Mouse (Mus musculus) embryo, embryonic 11 days (tissue): ENCODE results near the gene Dnaic2.
A peak's percentile ranks its signal among the peaks of the same experiment; 100 is the strongest.

Experiments used
- DNase-seq: peaks from one replicate; pipeline ENCODE4 v3.0.0-alpha.2; 2015

The Dnaic2 gene

DNA sequence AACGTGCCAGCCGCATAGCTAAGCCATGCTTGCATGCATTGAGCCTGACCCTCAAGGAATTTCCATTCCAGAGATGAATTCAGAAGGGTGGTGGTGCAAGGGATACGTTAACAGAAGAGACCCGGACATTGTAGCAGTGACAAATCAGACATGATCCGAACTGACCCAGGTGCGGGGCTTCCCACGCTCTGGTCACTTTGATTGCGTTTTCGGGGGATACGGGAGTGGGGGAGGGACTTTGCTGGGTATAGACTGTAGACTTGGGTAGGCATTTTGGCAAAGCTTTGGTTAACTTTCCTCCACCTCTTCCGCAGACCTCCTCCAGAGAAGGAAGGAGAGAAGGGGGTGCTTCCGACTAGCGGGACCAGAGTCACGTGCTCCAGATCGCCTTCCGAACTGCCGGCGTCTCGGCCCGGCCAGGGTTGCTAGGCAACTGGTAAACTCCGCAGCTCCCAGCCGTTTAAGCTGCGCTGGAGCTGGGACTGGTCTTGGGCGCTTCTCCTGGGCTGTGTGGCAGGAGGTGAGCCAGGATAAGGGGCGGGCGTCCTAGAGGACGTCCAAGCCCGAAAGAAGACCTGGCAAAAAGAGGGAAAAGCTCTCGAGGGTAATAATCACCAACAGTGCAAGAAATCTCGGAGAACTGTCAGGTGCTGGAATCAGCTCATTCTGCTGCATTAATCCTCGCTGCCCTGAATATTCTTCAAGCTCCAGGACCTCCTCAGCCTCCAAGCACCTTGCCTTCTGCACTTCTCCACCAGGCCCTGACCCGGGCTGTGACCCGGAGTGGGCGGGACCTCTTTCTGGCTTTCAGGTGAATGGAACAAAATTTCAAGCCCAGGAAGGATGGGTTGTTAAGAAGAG lies at the start of gene Dnaic2:
Gene Dnaic2 (plus strand): TSS at position 444 of the 861 bp plus-strand sequence.
- peak; percentile 90 for DNase-seq

DNA sequence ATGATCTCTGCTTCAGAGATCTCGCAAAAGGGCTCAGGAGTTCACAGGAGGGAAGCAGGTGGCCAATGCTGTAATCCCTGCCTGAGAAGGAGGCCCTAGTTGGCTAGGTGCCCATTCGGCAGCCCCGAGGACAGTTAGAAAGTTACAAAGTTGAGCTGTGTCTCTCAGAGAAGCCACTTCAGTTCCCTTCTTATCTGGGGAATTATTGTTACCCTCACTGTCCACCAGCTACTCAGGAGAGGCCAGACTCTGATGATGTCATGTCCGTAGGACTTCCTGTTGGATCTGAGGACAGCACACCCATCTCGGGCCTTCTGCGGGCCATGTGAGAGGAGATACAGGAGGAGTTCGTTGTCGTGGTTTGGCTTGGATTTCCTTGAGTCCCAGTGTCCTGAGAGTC lies 47.6 kb upstream of the Dnaic2 start:
- DNase-seq, result no peak

GRCm38 (mm10) chr11:114680291-114680690 lies 46.9 kb upstream of the Dnaic2 start:
- DNase-seq, result no peak

GRCm38 (mm10) chr11:114681054-114681453 lies 46.2 kb upstream of the Dnaic2 start:
- DNase-seq, result no peak

DNA sequence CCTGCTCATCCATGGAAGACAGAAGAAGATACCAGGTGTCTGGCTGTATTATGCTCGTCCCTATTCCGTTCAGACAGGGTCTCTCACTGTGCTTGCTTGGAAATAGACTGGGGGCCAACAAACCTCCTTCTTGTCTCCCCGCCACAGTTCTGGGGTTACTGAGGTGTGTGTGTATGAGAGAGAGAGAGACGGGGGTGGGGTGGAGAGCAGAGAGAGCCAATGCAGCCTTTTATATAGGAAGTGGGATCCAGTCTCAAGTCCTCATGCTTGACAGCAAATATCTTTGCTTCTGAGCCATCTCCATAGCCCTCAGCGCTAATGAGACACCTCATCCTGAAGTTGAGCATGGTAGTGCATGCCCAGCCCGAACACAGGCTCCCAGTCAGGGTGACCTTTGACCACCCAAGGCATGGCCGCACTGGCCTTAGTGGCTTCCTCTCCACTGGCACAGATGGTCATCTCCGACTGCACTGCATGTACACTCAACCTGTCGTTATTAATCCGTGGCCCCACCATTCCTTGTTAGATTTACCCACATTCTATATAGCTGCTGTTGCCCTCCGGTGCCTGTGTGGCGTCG lies 44.8 kb upstream of the Dnaic2 start:
- no peak for DNase-seq

DNA sequence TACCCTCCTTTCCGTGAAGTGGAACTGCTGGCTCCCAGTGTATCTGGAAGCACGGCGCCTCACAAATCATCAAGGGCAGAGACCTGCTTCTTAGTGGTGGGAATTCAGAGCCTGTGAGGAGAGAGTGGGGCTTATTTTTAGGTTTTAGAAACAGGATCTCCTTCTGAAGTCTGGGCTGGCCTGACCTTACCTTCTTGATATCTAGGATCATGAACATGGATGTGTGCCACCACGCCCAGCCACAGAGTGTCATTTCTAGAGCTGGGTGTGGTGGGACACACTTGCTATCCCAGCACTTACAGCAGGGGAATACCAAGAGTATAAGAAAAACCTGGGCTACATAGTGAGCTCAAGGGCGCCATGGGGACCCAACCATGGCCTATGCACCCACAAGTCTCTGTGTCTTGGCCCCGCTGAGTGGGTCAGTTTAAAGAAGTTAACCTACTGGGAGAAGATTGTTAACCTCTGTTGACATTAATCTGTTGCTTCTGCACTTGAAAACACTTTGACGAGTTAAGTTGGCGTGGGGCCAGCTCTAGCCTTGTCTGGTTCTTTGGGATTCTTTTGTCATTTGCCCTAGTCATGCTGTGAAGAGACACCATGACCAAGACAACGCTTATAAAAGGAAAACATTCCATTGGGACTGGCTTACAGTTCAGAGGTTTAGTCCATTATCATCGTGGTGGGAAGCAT lies 44.0 kb upstream of the Dnaic2 start:
- no peak for DNase-seq

DNA sequence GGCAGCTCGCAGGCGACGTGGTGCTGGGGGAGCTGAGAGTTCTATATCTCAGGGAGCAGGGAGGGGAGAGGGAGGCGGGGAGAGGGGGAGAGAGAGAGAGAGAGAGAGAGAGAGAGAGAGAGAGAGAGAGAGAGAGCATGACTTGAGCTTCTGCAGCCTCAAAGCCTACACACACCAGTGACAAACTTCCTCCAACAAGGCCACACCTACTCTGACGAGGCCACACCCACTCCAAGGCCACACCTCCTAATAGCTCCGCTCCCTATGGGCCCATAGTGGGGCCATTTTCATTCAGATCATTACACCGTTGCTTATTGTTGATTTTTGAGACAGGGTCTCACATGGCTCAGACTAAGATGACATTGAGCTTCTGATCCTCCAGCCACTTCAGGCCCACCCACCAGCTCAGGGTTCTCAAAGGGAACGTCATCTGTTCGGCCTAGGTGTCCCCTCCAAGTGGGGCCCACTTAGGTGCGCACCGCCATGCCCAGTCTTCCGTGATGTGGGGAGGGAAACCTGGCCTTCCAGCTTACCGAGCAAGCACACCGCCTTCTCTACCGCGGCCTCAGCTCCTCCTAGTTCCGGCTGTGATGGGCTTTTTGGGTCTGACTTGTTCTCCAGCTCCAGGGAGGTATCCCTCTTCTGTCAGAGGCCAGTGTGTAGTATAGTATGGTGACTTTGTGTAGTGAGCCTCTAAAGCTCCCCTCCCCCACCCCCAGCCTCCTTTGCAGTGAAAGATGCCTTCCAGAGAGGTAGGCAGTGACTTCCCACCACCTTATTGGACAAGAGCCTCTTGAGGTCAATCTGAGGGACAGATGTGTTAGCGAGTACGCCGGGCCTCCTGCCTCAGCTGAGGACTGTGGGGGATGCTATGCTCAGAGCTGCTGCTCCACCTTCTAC lies 43.2 kb upstream of the Dnaic2 start:
- DNase-seq, result peak; percentile 42

DNA sequence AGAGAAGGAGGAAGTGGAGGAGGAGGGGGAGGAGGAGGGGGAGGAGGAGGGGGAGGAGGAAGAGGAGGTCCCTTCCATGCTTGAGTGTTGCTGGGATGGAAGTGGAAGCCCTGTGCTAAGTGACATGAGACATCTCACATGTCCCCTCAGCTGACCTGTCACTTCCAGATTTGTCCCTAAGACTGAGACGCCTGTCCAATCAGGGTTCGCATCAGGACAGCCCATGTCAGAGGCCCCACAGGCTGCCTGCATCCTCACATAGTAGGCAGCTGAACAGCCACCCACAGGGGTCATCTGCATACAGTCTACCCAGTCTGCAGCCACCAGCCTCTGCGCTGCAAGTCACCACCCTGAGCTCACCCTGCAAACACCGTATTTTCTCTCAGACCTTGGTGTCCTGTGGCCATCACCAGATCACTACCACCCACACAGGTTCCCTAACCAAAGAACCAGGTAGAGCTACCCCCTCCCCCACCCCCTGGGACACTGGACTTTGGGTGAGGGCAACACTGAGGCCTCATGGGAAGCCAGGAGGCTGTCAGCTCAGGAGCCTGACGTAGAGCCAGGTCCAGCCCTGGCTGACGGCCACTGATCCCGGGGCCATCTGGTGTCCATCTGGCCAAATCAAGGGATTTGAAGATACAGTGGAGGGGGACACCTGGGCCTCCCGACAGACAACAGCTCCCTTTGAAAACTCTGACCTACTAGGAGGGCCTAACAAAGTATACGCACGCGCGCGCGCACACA lies 42.4 kb upstream of the Dnaic2 start:
- peak; percentile 51 for DNase-seq

- DNase-seq, result no peak
Observed at GRCm38 (mm10) chr11:114685526-114686040, 41.6 kb upstream of the Dnaic2 start.

- no peak for DNase-seq
Observed at GRCm38 (mm10) chr11:114686221-114686959, 40.8 kb upstream of the Dnaic2 start.

DNA sequence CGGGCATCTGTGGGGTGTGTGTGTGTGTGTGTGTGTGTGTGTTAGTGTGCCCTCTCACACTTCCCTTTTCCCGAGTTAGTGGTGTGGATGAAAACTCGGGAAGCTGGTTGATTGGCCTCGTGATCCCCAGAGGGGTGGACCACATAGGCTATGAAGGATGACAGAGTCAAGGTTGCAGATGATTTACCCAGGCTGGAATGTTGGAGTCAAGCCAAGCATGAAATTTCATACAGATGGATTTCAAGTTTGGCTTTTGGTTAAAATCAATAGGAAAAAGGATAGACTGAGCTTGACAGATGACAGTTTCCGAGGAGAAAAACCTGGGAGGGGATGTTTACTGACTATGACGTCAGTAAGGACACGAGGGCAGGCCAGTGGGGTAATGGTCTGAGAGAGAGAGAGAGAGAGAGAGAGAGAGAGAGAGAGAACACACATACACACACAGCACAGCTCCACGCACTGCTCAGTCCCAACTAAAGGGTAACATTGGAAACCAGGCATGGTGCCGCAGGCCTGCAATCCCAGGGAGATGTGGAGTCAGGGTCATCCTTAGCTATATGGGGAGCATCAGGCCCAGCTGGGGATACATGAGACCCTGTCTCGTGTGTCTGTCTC lies 39.5 kb upstream of the Dnaic2 start:
- peak; percentile 62 for DNase-seq

- DNase-seq, result no peak
Observed at GRCm38 (mm10) chr11:114688729-114689128, 38.5 kb upstream of the Dnaic2 start.

GRCm38 (mm10) chr11:114690192-114690591 lies 37.0 kb upstream of the Dnaic2 start:
- no peak for DNase-seq

- DNase-seq, result no peak
Observed at GRCm38 (mm10) chr11:114691454-114692182, 35.6 kb upstream of the Dnaic2 start.

DNA sequence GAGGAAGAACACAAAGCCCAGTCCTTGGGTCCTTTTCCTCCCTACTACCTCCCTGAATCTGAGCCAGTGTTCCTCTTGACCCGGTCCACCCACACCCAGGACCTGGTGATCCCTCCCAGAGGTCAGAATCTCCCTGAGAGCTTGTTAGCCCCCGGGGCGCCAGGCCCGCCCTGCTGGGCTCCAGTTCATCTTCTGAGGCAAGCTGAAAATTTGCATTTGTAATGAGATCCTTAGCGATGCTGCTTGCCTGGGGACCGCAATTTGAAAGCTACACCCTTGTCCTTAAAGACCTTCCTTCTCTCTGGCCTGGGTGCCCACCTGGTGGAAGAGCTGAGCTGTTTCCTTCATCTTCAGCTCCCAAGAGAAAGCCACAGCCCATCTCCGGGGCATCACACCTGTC lies 34.6 kb upstream of the Dnaic2 start:
- DNase-seq, result no peak

GRCm38 (mm10) chr11:114693456-114693855 lies 33.8 kb upstream of the Dnaic2 start:
- no peak for DNase-seq

- DNase-seq, result no peak
Observed at GRCm38 (mm10) chr11:114694451-114694850, 32.8 kb upstream of the Dnaic2 start.

DNA sequence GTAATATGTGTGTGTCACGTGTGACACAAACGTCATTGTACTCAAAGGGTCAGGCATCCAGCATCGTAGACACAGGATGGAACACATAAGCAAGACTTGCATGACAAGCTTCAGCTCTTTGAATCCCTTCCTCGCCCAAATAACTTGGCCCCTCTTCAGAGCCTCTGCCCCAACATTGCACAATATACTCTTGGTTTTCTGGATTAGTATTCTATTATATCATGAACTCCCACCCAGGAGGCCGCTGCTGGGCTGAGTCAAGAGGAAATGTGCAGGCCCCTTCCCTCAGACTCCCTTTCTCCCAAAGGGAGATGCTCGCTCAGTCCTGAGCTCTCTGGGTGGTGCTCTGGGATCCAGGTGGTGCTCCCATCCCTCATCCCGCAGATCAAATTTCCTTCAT lies 28.7 kb upstream of the Dnaic2 start:
- DNase-seq, result no peak

- no peak for DNase-seq
Observed at GRCm38 (mm10) chr11:114699511-114699910, 27.7 kb upstream of the Dnaic2 start.
